Comparison of ENCODE assay signal across 8 mouse cellular contexts in genomic region chr10:95894856-95895386, GRCm38 (mm10). TPM values are rescaled to one million over a fixed set of nuclear protein-coding genes. Genes with fewer than 3 reads are reported as not detected.
DNase-seq lines count a peak whose midpoint lies in the region; ATAC-seq and TF ChIP-seq lines count a peak whose summit lies in the region.

No protein-coding gene starts in this region.

- peak; percentile 91 for ATAC-seq in forebrain, embryonic 16.5 days
- peak; percentile 86 to 93 for ATAC-seq in hematopoietic stem cell, adult 5-6 weeks (replicated peaks in 1 of 2; ENCODE audit: insufficient read depth in 1 of 2, low FRiP score in 2 of 2, low TSS enrichment in 1 of 2, low read depth in 1 of 2, poor library complexity in 2 of 2, severe bottlenecking in 2 of 2)
- peak; percentile 80; the same call in 1 of the 2 replicates for ATAC-seq in neural tube, embryonic 13.5 days (ENCODE audit: low read depth)

- H3K4me1 ChIP-seq in MEL (ENCODE audit: control insufficient read depth in 1 of 2, insufficient read depth in 2 of 2, low read length in 2 of 2) = peaks cover 0 to 7% of the 10 kb centered on the region in 2 experiments; a peak in 1 of 4 replicates
- H3K4me1 ChIP-seq in forebrain, embryonic 16.5 days (replicated peaks; ENCODE audit: control insufficient read depth, insufficient read depth, low read length) = peaks cover 8% of the 10 kb centered on the region; the same call in 1 of the 2 replicates
- H3K4me1 ChIP-seq in neural tube, embryonic 13.5 days (replicated peaks) = peaks cover 7% of the 10 kb centered on the region; the same call in 1 of the 2 replicates

- no peaks in the 10 kb centered on the region for H3K9me3 ChIP-seq in MEL (replicated peaks; ENCODE audit: insufficient read depth, low read length)
- no peaks in the 10 kb centered on the region for H3K9me3 ChIP-seq in forebrain, embryonic 16.5 days (ENCODE audit: control insufficient read depth, low read length)
- no peaks in the 10 kb centered on the region for H3K9me3 ChIP-seq in neural tube, embryonic 13.5 days

- peak; percentile 68 for DNase-seq in MEL (ENCODE audit: low read depth, low spot score)
- DNase-seq in cerebellum, adult 11 months = peak; percentile 47
- peak; percentile 58 to 75 for DNase-seq in layer of hippocampus, adult 2 months (ENCODE audit: low spot score in 2 of 2)
- peak; percentile 48 to 61 for DNase-seq in lung, adult 18-20 months
- peak; percentile 65 for DNase-seq in thymus, postnatal 0 days (ENCODE audit: low spot score)

- TF ChIP-seq RAD21 in MEL (IDR thresholded peaks at IDR 0.05; ENCODE audit: low read depth, low read length) = peak; percentile 87

- peak overlapping the region; percentile 72 for H3K4me2 ChIP-seq in forebrain, embryonic 16.5 days (ENCODE audit: low read length)
- peak overlapping the region; percentile 50 for H3K4me2 ChIP-seq in neural tube, embryonic 13.5 days

- H3K79me2 ChIP-seq in MEL (ENCODE audit: control insufficient read depth, insufficient read depth, low read length, poor library complexity) = no peaks in the 10 kb centered on the region

- H3K9ac ChIP-seq in MEL (ENCODE audit: control insufficient read depth, low read depth, low read length, poor library complexity, severe bottlenecking) = no peak overlapping the region
- peak overlapping the region; percentile 58 for H3K9ac ChIP-seq in forebrain, embryonic 16.5 days (replicated peaks; ENCODE audit: low read depth, low read length)
- H3K9ac ChIP-seq in neural tube, embryonic 13.5 days = peak overlapping the region; percentile 17; the same call in 1 of the 2 replicates

- H3K27me3 ChIP-seq in MEL (ENCODE audit: control insufficient read depth in 1 of 2, insufficient read depth in 2 of 2, low read length in 2 of 2) = peaks cover 0 to 3% of the 10 kb centered on the region in 2 experiments; a peak in 2 of 4 replicates
- no peaks in the 10 kb centered on the region for H3K27me3 ChIP-seq in forebrain, embryonic 16.5 days (replicated peaks; ENCODE audit: control insufficient read depth, insufficient read depth, low read length)
- H3K27me3 ChIP-seq in neural tube, embryonic 13.5 days = peaks cover 5% of the 10 kb centered on the region; the same call in 1 of the 2 replicates

- peak overlapping the region; percentile 34 to 38 for H3K4me3 ChIP-seq in MEL (ENCODE audit: control insufficient read depth in 1 of 2, insufficient read depth in 1 of 2, low read depth in 2 of 2, low read length in 2 of 2)
- H3K4me3 ChIP-seq in forebrain, embryonic 16.5 days (replicated peaks; ENCODE audit: low read length) = peak overlapping the region; percentile 42
- H3K4me3 ChIP-seq in layer of hippocampus, adult 2 months = peak overlapping the region; percentile 50
- H3K4me3 ChIP-seq in neural tube, embryonic 13.5 days = peak overlapping the region; percentile 24

- peak; percentile 39 to 85 (median 71) for TF ChIP-seq CTCF in MEL (IDR thresholded peaks at IDR 0.05 in 2 of 3, conservative IDR thresholded peaks at IDR 0.05 in 1 of 3; ENCODE audit: control insufficient read depth in 1 of 3, insufficient read depth in 1 of 3, low read depth in 2 of 3, low read length in 3 of 3, poor library complexity in 1 of 3, severe bottlenecking in 1 of 3)
- TF ChIP-seq CTCF in layer of hippocampus, adult 2 months (conservative IDR thresholded peaks at IDR 0.05) = peak; percentile 88

- no peak overlapping the region for H3K27ac ChIP-seq in MEL (ENCODE audit: control insufficient read depth, low read depth, low read length)
- H3K27ac ChIP-seq in forebrain, embryonic 16.5 days (ENCODE audit: low read length) = no peak overlapping the region
- H3K27ac ChIP-seq in layer of hippocampus, adult 2 months = peak overlapping the region; percentile 19; the same call in 1 of the 2 replicates
- H3K27ac ChIP-seq in neural tube, embryonic 13.5 days (replicated peaks) = no peak overlapping the region

- TF ChIP-seq EP300 in MEL (IDR thresholded peaks at IDR 0.05; ENCODE audit: low read depth in 1 of 2, low read length in 2 of 2) = no peak

- H3K36me3 ChIP-seq in MEL (ENCODE audit: control insufficient read depth in 1 of 2, insufficient read depth in 2 of 2, low read length in 2 of 2) = no peaks in the 10 kb centered on the region
- H3K36me3 ChIP-seq in forebrain, embryonic 16.5 days (ENCODE audit: control insufficient read depth, insufficient read depth) = no peaks in the 10 kb centered on the region
- H3K36me3 ChIP-seq in neural tube, embryonic 13.5 days = no peaks in the 10 kb centered on the region

- WGBS in forebrain, embryonic 16.5 days = 41% methylated on average over 10 of the region's 10 CpGs
- 47% methylated on average over 10 of the region's 10 CpGs for WGBS in neural tube, embryonic 13.5 days

- no peak for TF ChIP-seq POLR2A in MEL (IDR thresholded peaks at IDR 0.05; ENCODE audit: control insufficient read depth in 1 of 2, insufficient read depth in 1 of 2, low read depth in 1 of 2, low read length in 2 of 2, poor library complexity in 1 of 2)

TF ChIP-seq in MEL, 35 proteins besides CTCF, POLR2A, EP300 and RAD21:
- TF ChIP-seq SMC3 (IDR thresholded peaks at IDR 0.05; ENCODE audit: low read depth, low read length) = peak; percentile 79
- peak; percentile 64 for TF ChIP-seq ZC3H11A (IDR thresholded peaks at IDR 0.05; ENCODE audit: low read depth, low read length)
- no peak for TF ChIP-seq NELFE (IDR thresholded peaks at IDR 0.05; ENCODE audit: low read depth, low read length)
- TF ChIP-seq ZNF384 (IDR thresholded peaks at IDR 0.05; ENCODE audit: low read depth, low read length) = peak; percentile 32; the same call in 1 of the 2 replicates

RNA-seq across cellular contexts. Expression of gene Eea1, which starts 45.5 kb away (rescaled TPM):
- total RNA-seq in MEL (2012; rRNA removed) = 10.2 and 10.7 TPM in 2 replicates
- polyA plus RNA-seq in MEL (2012; ENCODE audit: insufficient read depth in 1 of 2, insufficient read length in 2 of 2, low read depth in 1 of 2, low replicate concordance in 2 of 2, missing spikeins in 1 of 2) = 10 to 100 TPM in 1 of 2 experiments, 1 to 10 TPM in 1; 9.2 to 43.5 TPM
- 15.8 and 16.6 TPM in 2 replicates for polyA plus RNA-seq in forebrain, embryonic 16.5 days (2015; fragmentation: Nextera tagmentation; extraction: Ambion mirVana)
- 37.8 and 38.5 TPM in 2 replicates for total RNA-seq in hematopoietic stem cell, adult 5-6 weeks (2017)
- total RNA-seq in layer of hippocampus, adult 2 months (2021) = 10 to 100 TPM; 37.0 to 37.6 TPM
- 17.4 and 20.5 TPM in 2 replicates for polyA plus RNA-seq in neural tube, embryonic 13.5 days (2015; fragmentation: Nextera tagmentation; extraction: Ambion mirVana)
- 6.2 and 8.0 TPM in 2 replicates for polyA plus RNA-seq in thymus, postnatal 0 days (2015; fragmentation: Nextera tagmentation; extraction: Ambion mirVana)

RNA-seq across cellular contexts. Expression of gene Gm33543, which starts 52.2 kb away (rescaled TPM):
- not detected in 2 replicates for total RNA-seq in MEL (2012; rRNA removed)
- not detected for polyA plus RNA-seq in MEL (2012; ENCODE audit: insufficient read depth in 1 of 2, insufficient read length in 2 of 2, low read depth in 1 of 2, low replicate concordance in 2 of 2, missing spikeins in 1 of 2)
- polyA plus RNA-seq in forebrain, embryonic 16.5 days (2015; fragmentation: Nextera tagmentation; extraction: Ambion mirVana) = not detected in 2 replicates
- total RNA-seq in hematopoietic stem cell, adult 5-6 weeks (2017) = not detected in 2 replicates
- total RNA-seq in layer of hippocampus, adult 2 months (2021) = not detected
- not detected in 2 replicates for polyA plus RNA-seq in neural tube, embryonic 13.5 days (2015; fragmentation: Nextera tagmentation; extraction: Ambion mirVana)
- not detected in 2 replicates for polyA plus RNA-seq in thymus, postnatal 0 days (2015; fragmentation: Nextera tagmentation; extraction: Ambion mirVana)
